Mouse (Mus musculus): ENCODE results near the gene Rpl22l1.

DNA sequence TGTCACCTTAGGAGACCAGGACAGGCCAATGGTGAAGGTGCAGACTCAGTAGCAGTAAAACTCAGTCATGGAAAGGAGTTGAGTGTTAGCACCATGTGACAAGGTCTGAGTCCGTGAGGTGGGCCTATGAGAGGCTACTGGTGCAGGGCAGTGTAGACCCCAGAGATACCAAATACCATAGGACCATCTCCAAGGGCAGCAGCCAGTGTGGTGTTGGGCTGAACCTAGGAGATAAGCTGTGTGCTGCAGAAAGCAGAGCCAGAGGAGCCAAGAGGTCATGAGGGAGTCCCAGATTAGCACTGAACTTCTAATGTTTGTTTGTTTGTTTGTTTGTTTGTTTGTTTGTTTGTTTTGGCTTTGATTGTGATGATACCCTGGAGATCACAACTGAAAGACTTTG is 28.7 kb upstream of the Rpl22l1 start:
- TF ChIP-seq CTCF (IDR thresholded peaks at IDR 0.05; ENCODE audit: insufficient read depth, low read depth, low read length) (no peak), POLR2A (IDR thresholded peaks at IDR 0.05; ENCODE audit: insufficient read depth, low read depth, low read length) (no peak)

Data from olfactory bulb, adult 2 months (tissue).